Mouse (Mus musculus): ENCODE results near the gene Fbxo21.

- TF ChIP-seq EP300 (IDR thresholded peaks at IDR 0.05; ENCODE audit: insufficient read depth, low read depth, low read length) = no peak
- TF ChIP-seq CTCF (IDR thresholded peaks at IDR 0.05) = no peak
- no peak for TF ChIP-seq POLR2A (IDR thresholded peaks at IDR 0.05; ENCODE audit: insufficient read depth, low read depth, low read length)
Measured at GRCm38 (mm10) chr5:117937186-117937585, 39.3 kb upstream of the Fbxo21 start.
